Mouse (Mus musculus) heart, embryonic 11.5 days (tissue): ENCODE data around the gene Gstp1. TPM values are rescaled to one million over a fixed set of nuclear protein-coding genes. Genes with fewer than 3 reads are reported as not detected.

ENCODE experiments used
- ATAC-seq: fragments of 200-750 bp; cut with Nextera tagmentation; replicated peaks from 2 replicates; pipeline ENCODE4 v1.8.0; 2017; ENCODE audit warnings: moderate library complexity; ENCODE audit not compliant: insufficient number of reproducible peaks, low FRiP score, low TSS enrichment
- H3K27ac ChIP-seq: fragments of 300-500 bp; sonication (generic); 2 replicates; pipeline ENCODE4 v1.5.1; 2014; ENCODE audit warnings: mild to moderate bottlenecking, low read depth, low read length
- H3K27me3 ChIP-seq: fragments of 300-500 bp; sonication (generic); 2 replicates; pipeline ENCODE4 v1.6.1; 2014; ENCODE audit warnings: mild to moderate bottlenecking, low read length, mixed read lengths; ENCODE audit not compliant: control insufficient read depth, insufficient read depth
- H3K36me3 ChIP-seq: fragments of 300-500 bp; sonication (generic); 2 replicates; pipeline ENCODE4 v1.6.1; 2014; ENCODE audit warnings: mild to moderate bottlenecking, low read length, moderate library complexity, mixed read lengths; ENCODE audit not compliant: control insufficient read depth, insufficient read depth
- H3K4me1 ChIP-seq: fragments of 300-500 bp; sonication (generic); 2 replicates; pipeline ENCODE4 v1.6.1; 2014; ENCODE audit warnings: low read length; ENCODE audit not compliant: control insufficient read depth, insufficient read depth
- H3K4me2 ChIP-seq: fragments of 300-500 bp; sonication (generic); 2 replicates; pipeline ENCODE4 v1.6.1; 2014; ENCODE audit warnings: mild to moderate bottlenecking, moderate library complexity
- H3K4me3 ChIP-seq: fragments of 300-500 bp; sonication (generic); 2 replicates; pipeline ENCODE4 v1.5.1; 2014; ENCODE audit warnings: low read depth, low read length
- H3K9ac ChIP-seq: fragments of 300-500 bp; sonication (generic); 2 replicates; pipeline ENCODE4 v1.6.1; 2014; ENCODE audit warnings: mild to moderate bottlenecking, low read depth, low read length, moderate library complexity
- H3K9me3 ChIP-seq: fragments of 300-500 bp; sonication (generic); replicated peaks from 2 replicates; pipeline ENCODE4 v1.6.1; 2016; ENCODE audit warnings: low read length; ENCODE audit not compliant: control insufficient read depth
- WGBS: fragments of 180-500 bp; shearing (Covaris S2); extraction: QIAGEN DNeasy Blood & Tissue Kit; methylation state at CpG from one replicate; pipeline ENCODE4 v1.1.7; 2014; ENCODE audit not compliant: insufficient replicate concordance; 5-methylcytosine and 5-hydroxymethylcytosine counted together
- polyA plus RNA-seq: library from polyadenylated mRNA; unstranded; fragments of >200 nt; fragmentation: Nextera tagmentation; extraction: Ambion mirVana; gene quantifications from 2 replicates; pipeline ENCODE4 v1.2.1, GENCODE M21; 2014

Gstp1 gene
- polyA plus RNA-seq, 1 experiment from 2014 or later = 387 TPM

DNA sequence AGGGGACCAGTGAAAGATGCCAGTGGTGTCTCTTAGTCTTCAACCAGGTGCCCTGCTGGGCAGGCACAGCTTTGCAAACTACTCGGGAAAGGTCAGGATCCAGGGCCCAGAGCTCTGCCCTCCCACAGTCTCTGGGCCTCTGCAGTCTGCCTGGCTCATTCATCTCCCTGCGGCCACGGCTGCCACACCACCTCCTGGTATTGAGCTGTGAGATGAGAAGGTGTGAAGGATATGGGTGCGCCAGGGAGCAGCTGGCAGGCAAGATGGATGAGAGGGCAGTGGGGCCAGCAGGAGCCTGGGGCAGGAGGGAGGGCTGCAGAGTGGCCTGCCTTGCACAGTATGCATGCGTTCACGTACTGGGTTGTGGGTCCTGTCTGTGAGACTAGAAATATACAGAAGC is 47.0 kb downstream of the Gstp1 start:
- peak overlapping the region; percentile 8; the same call in 1 of the 2 replicates for H3K9ac ChIP-seq
- H3K36me3 ChIP-seq = peaks cover 3% of the 10 kb centered on the region; the same call in 1 of the 2 replicates
- H3K4me1 ChIP-seq = peaks cover 12% of the 10 kb centered on the region
- H3K4me3 ChIP-seq = no peak overlapping the region
- H3K27ac ChIP-seq = no peak overlapping the region
- ATAC-seq = no peak
- no peak overlapping the region for H3K4me2 ChIP-seq
- H3K9me3 ChIP-seq = 0 out of 2 replicates have a peak, but pooled peaks cover 2% of the 10 kb centered on the region
- WGBS = 51% methylated on average over 6 of the region's 6 CpGs
- H3K27me3 ChIP-seq = no peaks in the 10 kb centered on the region; the same call in 1 of the 2 replicates

DNA sequence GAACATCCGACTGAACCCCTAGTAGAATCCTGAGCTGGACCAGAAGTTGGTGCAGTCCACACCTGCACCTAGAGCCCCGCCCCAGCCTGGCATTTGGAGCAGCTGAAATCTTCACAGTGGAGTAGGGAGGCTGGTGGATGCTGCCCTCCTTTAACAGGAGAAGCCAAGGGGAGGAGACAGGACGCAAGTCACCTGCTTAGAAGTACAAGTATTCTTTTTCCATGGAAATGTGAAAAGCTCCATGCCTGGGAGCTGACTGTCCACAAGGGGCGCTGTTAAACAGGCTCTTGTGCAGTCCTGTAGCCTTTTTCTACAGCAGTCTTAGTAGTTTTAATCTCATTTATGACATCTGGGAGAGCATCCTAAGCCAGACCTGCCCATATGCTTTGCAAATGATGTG is 49.0 kb downstream of the Gstp1 start:
- H3K4me1 ChIP-seq = peaks cover 23% of the 10 kb centered on the region
- H3K9ac ChIP-seq = no peak overlapping the region
- no peak overlapping the region for H3K4me3 ChIP-seq
- no peaks in the 10 kb centered on the region; the same call in 1 of the 2 replicates for H3K27me3 ChIP-seq
- ATAC-seq = no peak
- H3K36me3 ChIP-seq = peaks cover 3% of the 10 kb centered on the region; the same call in 1 of the 2 replicates
- 80% methylated on average over 4 of the region's 4 CpGs for WGBS
- H3K27ac ChIP-seq = no peak overlapping the region
- 0 out of 2 replicates have a peak, but pooled peaks cover 2% of the 10 kb centered on the region for H3K9me3 ChIP-seq
- no peak overlapping the region for H3K4me2 ChIP-seq

- Histone ChIP-seq H3K27ac (no peak overlapping the region), H3K36me3 (peaks cover 3% of the 10 kb centered on the region; the same call in 1 of the 2 replicates), H3K9ac (no peak overlapping the region), H3K4me3 (no peak overlapping the region), H3K4me1 (peaks cover 26% of the 10 kb centered on the region), H3K9me3 (0 out of 2 replicates have a peak, but pooled peaks cover 2% of the 10 kb centered on the region), H3K4me2 (no peak overlapping the region), H3K27me3 (no peaks in the 10 kb centered on the region; the same call in 1 of the 2 replicates)
- ATAC-seq = no peak
- 76% methylated on average over 14 of the region's 14 CpGs for WGBS
Observed at GRCm38 (mm10) chr19:3988066-3988465, 49.7 kb downstream of the Gstp1 start.

GRCm38 (mm10) chr19:3986334-3986733 is 51.5 kb downstream of the Gstp1 start, which contains the start of gene Acy3:
Gene Acy3 (plus strand): TSS chr19:3986570.
- Histone ChIP-seq H3K4me2 (peak within 1 kb of the TSS; percentile 27), H3K27ac (peak within 1 kb of the TSS; percentile 11), H3K27me3 (no peaks in the 10 kb centered on the region), H3K9me3 (0 out of 2 replicates have a peak, but pooled peaks cover 2% of the 10 kb centered on the region), H3K4me3 (no peak within 1 kb of the TSS), H3K4me1 (peaks cover 26% of the 10 kb centered on the region), H3K36me3 (peaks cover 3% of the 10 kb centered on the region; the same call in 1 of the 2 replicates), H3K9ac (peak within 1 kb of the TSS; percentile 30)
- ATAC-seq = peak; percentile 39; the same call in 1 of the 2 replicates
- 17% methylated on average over 8 of the region's 8 CpGs for WGBS

Other genes with a start within 250 kb of the Gstp1 start
- gene Chka, start 186.2 kb downstream of the Gstp1 start, polyA plus RNA-seq = 26.6 and 27.9 TPM in 2 replicates
- gene Tcirg1, start 130.9 kb downstream of the Gstp1 start, polyA plus RNA-seq = 16.2 and 18.7 TPM in 2 replicates
- 364 and 376 TPM in 2 replicates for gene Ndufs8, start 125.2 kb downstream of the Gstp1 start, polyA plus RNA-seq
- gene Aldh3b1, start 108.2 kb downstream of the Gstp1 start, polyA plus RNA-seq = 2.3 and 2.4 TPM in 2 replicates
- 4.5 and 6.2 TPM in 2 replicates for gene Unc93b1, start 102.8 kb downstream of the Gstp1 start, polyA plus RNA-seq
- not detected in 2 replicates for gene Aldh3b3, start 79.3 kb downstream of the Gstp1 start, polyA plus RNA-seq
- 0.16 TPM in 1 of 2 replicates, not detected in the other for gene Aldh3b2, start 65.7 kb downstream of the Gstp1 start, polyA plus RNA-seq
- 8.0 and 11.3 TPM in 2 replicates for gene Acy3, start 51.4 kb downstream of the Gstp1 start, polyA plus RNA-seq
- 0.11 TPM in 1 of 2 replicates, not detected in the other for gene Tbx10, start 45.2 kb downstream of the Gstp1 start, polyA plus RNA-seq
- gene Nudt8, start 37.4 kb downstream of the Gstp1 start, polyA plus RNA-seq = 48.0 and 48.8 TPM in 2 replicates
- 2.3 and 2.5 TPM in 2 replicates for gene Gm49405, start 37.4 kb downstream of the Gstp1 start, polyA plus RNA-seq
- 64.5 and 65.9 TPM in 2 replicates for gene Doc2g, start 34.7 kb downstream of the Gstp1 start, polyA plus RNA-seq
- gene Ndufv1, start 25.2 kb downstream of the Gstp1 start, polyA plus RNA-seq = 369 and 417 TPM in 2 replicates
- gene Gstp2, start 8.0 kb upstream of the Gstp1 start, polyA plus RNA-seq = 2.9 and 3.4 TPM in 2 replicates
- gene Gstp3, start 21.6 kb upstream of the Gstp1 start, polyA plus RNA-seq = 0.49 TPM in 1 of 2 replicates, not detected in the other
- gene Cabp2, start 43.6 kb upstream of the Gstp1 start, polyA plus RNA-seq = not detected in 2 replicates
- 63.4 and 64.0 TPM in 2 replicates for gene Cdk2ap2, start 59.2 kb upstream of the Gstp1 start, polyA plus RNA-seq
- 15.5 and 17.3 TPM in 2 replicates for gene Pitpnm1, start 62.0 kb upstream of the Gstp1 start, polyA plus RNA-seq
- gene Aip, start 87.9 kb upstream of the Gstp1 start, polyA plus RNA-seq = 91.4 and 93.4 TPM in 2 replicates
- not detected in 2 replicates for gene Gpr152, start 101.8 kb upstream of the Gstp1 start, polyA plus RNA-seq
- gene Cabp4, start 106.0 kb upstream of the Gstp1 start, polyA plus RNA-seq = not detected in 2 replicates
- 109 and 113 TPM in 2 replicates for gene Coro1b, start 110.6 kb upstream of the Gstp1 start, polyA plus RNA-seq
- 1.3 and 1.7 TPM in 2 replicates for gene Ptprcap, start 115.6 kb upstream of the Gstp1 start, polyA plus RNA-seq
- 34.3 and 38.1 TPM in 2 replicates for gene Rps6kb2, start 125.4 kb upstream of the Gstp1 start, polyA plus RNA-seq
- 2.1 and 2.8 TPM in 2 replicates for gene Carns1, start 137.5 kb upstream of the Gstp1 start, polyA plus RNA-seq
- 1.0 and 1.3 TPM in 2 replicates for gene Tbc1d10c, start 153.3 kb upstream of the Gstp1 start, polyA plus RNA-seq
- gene Ppp1ca, start 154.1 kb upstream of the Gstp1 start, polyA plus RNA-seq = 749 and 760 TPM in 2 replicates
- 20.6 and 24.1 TPM in 2 replicates for gene Rad9a, start 163.7 kb upstream of the Gstp1 start, polyA plus RNA-seq
- gene Clcf1, start 176.3 kb upstream of the Gstp1 start, polyA plus RNA-seq = 1.2 and 2.5 TPM in 2 replicates
- not detected in 2 replicates for gene AC109138.7, start 176.4 kb upstream of the Gstp1 start, polyA plus RNA-seq
- 17.4 and 19.5 TPM in 2 replicates for gene Pold4, start 193.9 kb upstream of the Gstp1 start, polyA plus RNA-seq
- gene Ssh3, start 231.2 kb upstream of the Gstp1 start, polyA plus RNA-seq = 3.1 and 3.6 TPM in 2 replicates
- gene Ankrd13d, start 245.2 kb upstream of the Gstp1 start, polyA plus RNA-seq = 2.1 and 2.2 TPM in 2 replicates